Mouse (Mus musculus): ENCODE results near the gene Diaph3. TPM values are rescaled to one million over a fixed set of nuclear protein-coding genes. Genes with fewer than 3 reads are reported as not detected.

Gene Diaph3
- polyA plus RNA-seq (2016; fragmentation: Nextera tagmentation; extraction: Ambion mirVana): 12.7 and 14.0 TPM in 2 replicates

DNA sequence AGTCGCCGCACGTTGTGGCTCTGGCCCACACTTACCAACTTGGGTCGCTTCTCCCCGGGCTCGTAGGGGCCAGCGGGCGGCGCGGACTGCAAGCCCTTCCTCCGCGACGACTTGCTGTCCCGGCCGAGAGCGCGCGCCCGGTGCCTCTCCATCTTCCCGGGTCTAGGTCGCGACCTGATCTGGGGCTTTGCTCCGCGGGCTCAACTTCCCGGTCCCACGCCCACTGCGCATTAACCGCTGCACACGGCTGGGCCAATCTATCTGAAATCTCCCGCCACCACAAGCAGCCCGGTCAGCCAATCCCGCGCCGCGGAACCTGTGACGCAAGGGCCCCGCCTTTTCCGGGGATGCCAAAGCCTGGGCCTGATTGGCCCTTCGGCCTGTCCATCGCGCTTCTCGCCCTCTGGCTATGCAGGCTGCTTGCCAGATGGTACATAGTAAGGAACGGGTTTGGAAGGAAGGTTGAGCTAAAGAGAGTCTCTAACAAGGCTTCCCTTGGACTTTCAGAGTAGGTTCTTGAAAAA, at the start of gene Diaph3:
TSS of gene Diaph3 (minus strand) at position 273 of the 524 bp plus-strand sequence.
- H3K27ac ChIP-seq: peak within 1 kb of the TSS; percentile 92

DNA sequence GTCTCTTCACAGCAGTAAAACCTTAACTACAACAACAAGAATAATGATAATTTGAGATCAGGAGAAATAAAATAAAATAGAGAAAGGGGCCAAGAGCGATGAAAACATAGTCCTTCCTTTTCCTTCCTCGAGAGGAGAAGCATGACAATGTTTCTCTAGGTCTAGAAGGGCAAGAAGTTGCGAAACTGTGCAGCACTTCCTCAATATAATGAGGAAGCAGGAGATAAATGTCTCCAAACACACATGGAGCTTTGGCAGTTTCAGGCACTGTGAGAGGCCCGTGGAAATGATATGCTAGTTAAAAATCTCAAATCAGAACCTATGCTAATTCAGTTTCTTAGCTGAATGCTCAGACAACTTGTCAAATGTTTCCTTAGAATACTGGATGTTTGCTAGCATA, 49.6 kb upstream of the Diaph3 start:
- no peaks in the 10 kb centered on the region for H3K4me1 ChIP-seq
- H3K36me3 ChIP-seq (replicated peaks): no peaks in the 10 kb centered on the region
- H3K9me3 ChIP-seq: no peaks in the 10 kb centered on the region
- H3K27ac ChIP-seq: no peak overlapping the region
- H3K4me3 ChIP-seq: no peak overlapping the region
- WGBS: 83% methylated on average over 4 of the region's 4 CpGs
- H3K27me3 ChIP-seq (ENCODE audit: poor library complexity, severe bottlenecking): no peaks in the 10 kb centered on the region
- DNase-seq (ENCODE audit: extremely low spot score, low spot score): no peak

More for the DNA sequence above, at the start of gene Diaph3:
- Histone ChIP-seq H3K9me3 (no peaks in the 10 kb centered on the region), H3K4me3 (peak within 1 kb of the TSS; percentile 80), H3K4me1 (peaks cover 19% of the 10 kb centered on the region), H3K36me3 (replicated peaks) (peaks cover 18% of the 10 kb centered on the region), H3K27me3 (ENCODE audit: poor library complexity, severe bottlenecking) (no peaks in the 10 kb centered on the region)
- WGBS: 0% methylated on average over 43 of the region's 43 CpGs
- peak; percentile 98 for DNase-seq (ENCODE audit: extremely low spot score, low spot score)

DNA sequence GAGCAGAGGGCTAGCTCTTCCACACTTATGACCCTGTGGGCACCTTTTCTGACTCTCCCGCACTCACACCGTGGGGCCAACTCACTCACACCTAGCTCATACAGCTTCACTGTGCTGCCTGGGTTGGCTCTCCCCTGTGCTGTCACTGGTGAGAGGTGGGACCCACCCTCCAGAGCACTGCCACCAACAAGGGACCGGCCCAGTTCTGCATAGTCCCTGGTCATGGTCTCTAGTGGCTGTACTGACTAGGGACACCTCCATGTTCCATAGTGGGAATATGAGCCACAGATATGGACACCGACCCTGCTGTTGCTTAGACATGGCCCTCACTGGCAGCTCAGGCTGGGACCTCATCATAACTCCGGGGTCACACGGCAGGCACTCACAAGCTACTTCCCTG, 30.5 kb upstream of the Diaph3 start:
- WGBS: 92% methylated on average over 6 of the region's 6 CpGs
- Histone ChIP-seq H3K4me3 (no peak overlapping the region), H3K9me3 (no peaks in the 10 kb centered on the region), H3K27ac (no peak overlapping the region), H3K36me3 (replicated peaks) (no peaks in the 10 kb centered on the region), H3K4me1 (no peaks in the 10 kb centered on the region), H3K27me3 (ENCODE audit: poor library complexity, severe bottlenecking) (no peaks in the 10 kb centered on the region)
- no peak for DNase-seq (ENCODE audit: extremely low spot score, low spot score)

DNA sequence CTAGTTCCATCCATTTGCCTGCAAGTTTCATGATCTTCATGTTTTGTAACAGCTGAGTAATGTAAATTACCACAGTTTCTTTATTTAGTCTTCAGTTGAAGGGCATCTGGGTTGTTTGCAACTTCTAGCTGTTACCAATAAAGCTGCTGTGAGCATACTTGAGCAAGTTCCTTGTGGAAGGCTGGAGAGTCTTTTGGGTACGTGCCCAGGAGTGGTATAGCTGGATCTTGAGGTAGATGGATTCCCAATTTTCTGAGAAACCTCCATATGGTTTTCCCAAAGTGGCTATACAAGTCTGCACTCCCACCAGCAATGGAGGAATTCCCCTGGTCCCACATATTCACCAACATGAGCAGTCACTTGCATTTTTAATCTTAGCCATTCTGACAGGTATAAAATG, 28.1 kb upstream of the Diaph3 start:
- 72% methylated on average over 1 of the region's 1 CpGs for WGBS
- H3K4me1 ChIP-seq: no peaks in the 10 kb centered on the region
- H3K36me3 ChIP-seq (replicated peaks): no peaks in the 10 kb centered on the region
- H3K9me3 ChIP-seq: no peaks in the 10 kb centered on the region
- H3K27me3 ChIP-seq (ENCODE audit: poor library complexity, severe bottlenecking): no peaks in the 10 kb centered on the region
- H3K27ac ChIP-seq: no peak overlapping the region
- no peak overlapping the region for H3K4me3 ChIP-seq
- DNase-seq (ENCODE audit: extremely low spot score, low spot score): no peak

DNA sequence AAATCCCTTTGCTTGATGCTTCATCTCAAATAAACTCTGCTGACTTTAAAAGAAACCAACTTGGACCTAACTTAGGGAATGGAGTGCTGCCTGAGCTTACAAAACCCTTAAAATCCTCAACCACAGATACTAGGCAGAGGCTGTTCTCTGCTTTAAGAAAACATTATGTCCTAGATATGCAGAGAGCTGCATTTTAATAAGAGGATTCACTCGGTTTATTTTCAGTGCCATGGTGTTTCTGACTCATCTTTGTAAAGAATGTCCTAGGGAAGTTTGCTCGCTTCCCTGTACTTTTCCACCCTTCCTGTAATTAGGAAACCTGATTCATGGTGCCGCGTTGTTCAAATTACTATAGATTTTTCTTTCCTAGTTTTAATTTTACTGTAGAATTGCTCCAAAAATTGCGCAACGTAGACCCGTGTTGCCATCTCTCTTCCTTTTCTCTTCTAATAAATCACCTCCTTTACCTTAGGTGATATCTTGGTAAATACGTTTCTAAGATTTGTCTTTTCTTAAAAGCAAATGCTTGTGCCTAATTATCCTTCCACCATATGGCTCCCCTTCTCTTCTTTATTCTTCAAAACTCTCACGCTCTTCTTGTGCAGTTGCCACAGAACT, 14.7 kb upstream of the Diaph3 start:
- no peaks in the 10 kb centered on the region for H3K27me3 ChIP-seq (ENCODE audit: poor library complexity, severe bottlenecking)
- H3K9me3 ChIP-seq: no peaks in the 10 kb centered on the region
- no peak overlapping the region for H3K4me3 ChIP-seq
- whole genome bisulfite sequencing: 92% methylated on average over 9 of the region's 9 CpGs
- no peaks in the 10 kb centered on the region for H3K4me1 ChIP-seq
- DNase-seq (ENCODE audit: extremely low spot score, low spot score): no peak
- no peak overlapping the region for H3K27ac ChIP-seq
- no peaks in the 10 kb centered on the region for H3K36me3 ChIP-seq (replicated peaks)

DNA sequence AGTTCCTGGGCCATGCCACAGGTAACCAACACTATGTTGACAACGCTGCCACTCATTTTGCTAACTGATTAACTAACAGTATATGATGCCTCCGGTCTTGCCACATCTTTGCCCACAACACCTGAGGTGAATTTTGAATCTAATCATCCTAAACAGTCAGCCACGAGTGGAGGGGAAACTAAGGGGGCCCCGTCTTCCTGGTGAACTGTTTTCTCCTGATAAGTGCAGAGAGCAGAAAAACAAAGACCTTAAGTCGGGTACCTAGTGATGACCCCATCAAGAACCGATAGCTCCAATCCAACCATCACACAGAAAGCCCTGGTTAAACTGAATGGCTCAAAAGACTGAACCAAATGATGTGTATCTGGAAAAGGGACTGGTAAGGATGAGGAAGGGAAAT, 8.6 kb upstream of the Diaph3 start:
- Histone ChIP-seq H3K4me1 (peaks cover 18% of the 10 kb centered on the region), H3K36me3 (replicated peaks) (no peaks in the 10 kb centered on the region), H3K4me3 (no peak overlapping the region), H3K27me3 (ENCODE audit: poor library complexity, severe bottlenecking) (no peaks in the 10 kb centered on the region), H3K27ac (no peak overlapping the region), H3K9me3 (no peaks in the 10 kb centered on the region)
- 89% methylated on average over 6 of the region's 6 CpGs for WGBS
- DNase-seq (ENCODE audit: extremely low spot score, low spot score): no peak

DNA sequence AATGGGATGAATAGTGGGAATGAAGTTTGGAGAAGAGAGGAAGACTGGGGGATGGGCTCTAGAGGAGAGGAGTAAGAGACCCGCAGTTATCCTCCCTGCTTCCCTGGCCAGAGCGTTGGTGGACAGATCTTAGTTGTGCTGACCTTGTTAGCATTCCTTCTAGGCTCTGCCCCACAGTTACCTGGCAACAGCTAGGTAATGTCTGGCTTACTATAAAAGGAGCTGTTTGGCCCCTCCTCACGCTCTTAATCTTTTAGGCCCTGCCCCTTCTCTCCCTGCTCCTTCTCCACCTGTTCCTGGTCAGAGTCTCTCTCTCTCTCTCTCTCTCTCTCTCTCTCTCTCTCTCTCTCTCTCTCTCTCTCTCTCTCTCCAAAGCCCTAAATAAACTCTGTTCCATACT, 5.7 kb upstream of the Diaph3 start:
- Histone ChIP-seq H3K36me3 (replicated peaks) (no peaks in the 10 kb centered on the region), H3K4me1 (peaks cover 18% of the 10 kb centered on the region), H3K4me3 (no peak overlapping the region), H3K9me3 (no peaks in the 10 kb centered on the region), H3K27me3 (ENCODE audit: poor library complexity, severe bottlenecking) (no peaks in the 10 kb centered on the region), H3K27ac (0 out of 2 replicates have a peak overlapping the region, but pooled peaks have one; percentile 2)
- DNase-seq (ENCODE audit: extremely low spot score, low spot score): no peak
- WGBS: 16% methylated on average over 3 of the region's 3 CpGs

DNA sequence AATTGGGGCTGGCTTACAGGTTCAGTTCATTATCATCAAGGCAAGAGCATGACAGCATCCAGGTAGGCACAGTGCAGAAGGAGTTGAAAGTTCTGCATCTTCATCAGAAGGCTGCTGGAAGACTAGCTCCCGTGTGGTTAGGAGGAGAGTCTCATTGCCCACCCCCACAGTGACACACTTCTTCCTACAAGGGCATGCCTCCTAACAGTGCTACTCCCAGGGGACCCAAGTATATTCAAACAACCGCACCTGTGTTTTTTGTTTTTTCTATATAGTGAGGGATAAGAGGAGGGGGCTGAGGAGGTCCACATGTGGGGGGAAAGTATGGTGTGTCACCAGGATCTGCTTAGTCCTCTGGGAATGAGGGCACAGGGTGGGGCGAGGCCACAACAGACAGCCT, 4.3 kb upstream of the Diaph3 start:
- Histone ChIP-seq H3K36me3 (replicated peaks) (no peaks in the 10 kb centered on the region), H3K9me3 (no peaks in the 10 kb centered on the region), H3K4me3 (no peak overlapping the region), H3K27ac (no peak overlapping the region), H3K27me3 (ENCODE audit: poor library complexity, severe bottlenecking) (no peaks in the 10 kb centered on the region), H3K4me1 (peaks cover 24% of the 10 kb centered on the region)
- DNase-seq (ENCODE audit: extremely low spot score, low spot score): no peak
- WGBS: 77% methylated on average over 3 of the region's 3 CpGs

DNA sequence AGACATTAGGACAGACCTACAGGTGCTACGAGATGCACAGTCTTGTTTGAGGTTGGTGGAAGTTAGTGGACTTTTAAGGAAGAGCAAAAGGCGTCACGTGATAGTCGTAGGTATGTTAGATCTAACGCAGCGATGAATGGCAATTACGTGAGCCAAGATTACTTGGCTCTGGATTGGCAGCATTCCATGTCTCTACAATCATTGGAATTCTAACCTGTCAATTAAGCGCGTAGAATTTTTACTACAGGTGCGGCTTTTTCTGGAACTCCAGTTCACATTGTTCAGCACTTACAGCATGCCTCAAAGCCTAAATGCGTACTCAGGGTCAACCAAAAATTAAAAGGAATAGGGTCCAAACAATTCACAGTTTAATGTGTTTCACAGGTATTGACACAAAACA, 742 bp upstream of the Diaph3 start:
- Histone ChIP-seq H3K36me3 (replicated peaks) (peaks cover 18% of the 10 kb centered on the region), H3K27ac (peak overlapping the region; percentile 92), H3K4me3 (peak overlapping the region; percentile 80), H3K27me3 (ENCODE audit: poor library complexity, severe bottlenecking) (no peaks in the 10 kb centered on the region), H3K4me1 (peaks cover 26% of the 10 kb centered on the region), H3K9me3 (no peaks in the 10 kb centered on the region)
- 88% methylated on average over 11 of the region's 11 CpGs for WGBS
- DNase-seq (ENCODE audit: extremely low spot score, low spot score): no peak

DNA sequence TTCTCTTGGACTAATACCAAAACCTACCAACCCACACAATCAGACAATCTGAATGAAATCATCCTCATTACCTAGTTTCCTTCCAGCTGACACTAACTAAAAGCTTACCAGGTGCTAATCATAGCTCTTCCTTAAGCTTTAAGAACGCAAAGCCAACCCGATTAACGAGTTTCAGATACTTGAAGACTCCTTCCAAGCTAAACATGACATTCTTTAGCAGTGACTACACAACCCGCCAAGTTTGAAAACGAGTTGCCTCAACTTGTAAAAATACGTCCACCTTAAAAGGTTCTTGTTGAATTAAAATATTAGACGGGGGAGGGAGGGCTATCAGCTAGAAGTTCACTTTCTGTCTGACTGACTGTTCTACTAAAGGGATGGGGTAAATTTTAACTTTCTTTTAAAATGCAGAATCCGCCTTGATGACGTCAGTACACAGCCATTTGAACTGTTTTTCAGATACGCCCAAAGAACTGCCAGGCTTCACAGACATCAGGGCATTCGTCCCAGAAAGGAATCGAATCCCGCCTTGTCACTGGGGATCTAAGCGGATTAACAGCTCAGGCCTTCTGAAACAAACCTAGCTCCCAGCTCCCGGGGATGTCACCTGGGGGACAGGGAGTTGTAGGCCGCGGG, 590 bp downstream of the Diaph3 start:
- H3K27me3 ChIP-seq (ENCODE audit: poor library complexity, severe bottlenecking): no peaks in the 10 kb centered on the region
- peaks cover 14% of the 10 kb centered on the region for H3K4me1 ChIP-seq
- WGBS: 4% methylated on average over 17 of the region's 17 CpGs
- DNase-seq (ENCODE audit: extremely low spot score, low spot score): no peak
- peak overlapping the region; percentile 80 for H3K4me3 ChIP-seq
- peaks cover 18% of the 10 kb centered on the region for H3K36me3 ChIP-seq (replicated peaks)
- H3K9me3 ChIP-seq: no peaks in the 10 kb centered on the region
- peak overlapping the region; percentile 92 for H3K27ac ChIP-seq

DNA sequence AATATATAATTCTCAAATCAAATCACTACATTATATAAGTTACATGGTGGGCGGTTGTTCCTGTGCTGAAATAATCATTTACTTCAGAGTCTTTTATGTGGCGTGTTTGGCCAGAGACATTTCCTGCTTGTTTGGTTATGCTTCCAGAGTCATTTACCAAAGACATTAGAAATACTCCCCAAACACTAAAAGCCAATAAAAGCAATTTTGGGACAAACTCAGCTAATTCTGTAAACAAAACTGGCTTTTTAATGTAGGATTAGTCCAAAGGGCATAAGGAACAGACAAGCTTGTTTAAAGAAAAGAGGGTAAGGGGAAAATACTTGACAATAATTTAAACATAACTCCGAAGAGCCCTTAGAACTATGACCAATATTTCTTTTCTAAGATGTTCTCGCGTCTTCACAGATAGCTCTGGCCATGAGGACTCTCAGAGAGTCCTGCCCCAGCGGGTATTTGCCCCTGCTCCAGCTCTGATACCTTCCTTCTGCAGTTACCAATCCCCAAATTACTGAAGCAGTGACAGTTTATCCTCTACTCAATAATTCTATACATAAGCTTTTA, 14.9 kb downstream of the Diaph3 start:
- H3K4me3 ChIP-seq: no peak overlapping the region
- H3K4me1 ChIP-seq: peaks cover 28% of the 10 kb centered on the region
- H3K9me3 ChIP-seq: no peaks in the 10 kb centered on the region
- WGBS: 90% methylated on average over 6 of the region's 6 CpGs
- no peaks in the 10 kb centered on the region for H3K27me3 ChIP-seq (ENCODE audit: poor library complexity, severe bottlenecking)
- no peak for DNase-seq (ENCODE audit: extremely low spot score, low spot score)
- H3K27ac ChIP-seq: no peak overlapping the region
- H3K36me3 ChIP-seq (replicated peaks): peaks cover 13% of the 10 kb centered on the region

DNA sequence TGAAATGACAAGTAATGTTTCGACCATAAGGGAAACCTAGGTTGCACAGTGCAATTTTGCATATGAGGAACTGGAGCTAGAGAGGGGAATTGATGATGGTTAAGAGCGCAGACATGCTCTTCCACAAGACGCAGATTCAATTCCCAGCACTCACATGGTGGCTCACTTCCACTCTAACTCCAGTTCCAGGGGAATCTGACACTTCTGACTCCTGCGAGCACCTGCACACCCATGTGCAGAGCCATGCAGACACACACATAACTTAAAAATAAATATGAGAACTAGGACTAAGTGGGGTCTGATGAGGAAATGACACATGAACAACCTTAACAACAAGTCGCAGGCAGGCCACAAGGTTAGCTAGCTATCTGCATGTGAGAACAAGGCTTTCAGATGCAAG, 15.5 kb downstream of the Diaph3 start:
- Histone ChIP-seq H3K4me1 (peaks cover 22% of the 10 kb centered on the region), H3K27me3 (ENCODE audit: poor library complexity, severe bottlenecking) (no peaks in the 10 kb centered on the region), H3K27ac (no peak overlapping the region), H3K36me3 (replicated peaks) (peaks cover 13% of the 10 kb centered on the region), H3K4me3 (no peak overlapping the region), H3K9me3 (no peaks in the 10 kb centered on the region)
- 91% methylated on average over 5 of the region's 5 CpGs for WGBS
- DNase-seq (ENCODE audit: extremely low spot score, low spot score): no peak

DNA sequence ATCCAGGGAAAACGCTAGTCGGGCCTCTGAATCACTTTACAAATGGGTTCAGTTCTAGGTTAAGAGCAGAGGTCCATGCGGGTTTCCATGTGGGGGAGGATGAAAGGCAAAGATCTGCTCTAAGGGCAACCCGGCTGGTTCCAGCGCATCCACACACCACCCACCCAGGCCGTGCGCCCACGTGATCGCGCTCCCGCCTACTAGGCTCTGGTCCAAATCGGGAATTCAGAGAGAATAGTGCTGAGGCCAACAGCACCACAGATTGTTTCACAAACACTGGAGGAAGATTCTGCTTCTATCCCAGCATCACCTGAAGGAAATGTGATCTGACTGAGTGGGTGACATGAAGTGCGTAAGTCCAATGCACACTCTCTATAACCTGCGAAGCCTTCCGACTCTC, 17.9 kb downstream of the Diaph3 start:
- DNase-seq (ENCODE audit: extremely low spot score, low spot score): no peak
- Histone ChIP-seq H3K27ac (no peak overlapping the region), H3K4me3 (no peak overlapping the region), H3K27me3 (ENCODE audit: poor library complexity, severe bottlenecking) (no peaks in the 10 kb centered on the region), H3K4me1 (peaks cover 19% of the 10 kb centered on the region), H3K36me3 (replicated peaks) (peaks cover 7% of the 10 kb centered on the region), H3K9me3 (no peaks in the 10 kb centered on the region)
- WGBS: 93% methylated on average over 15 of the region's 15 CpGs

All from forebrain, embryonic 10.5 days (tissue).